Mouse (Mus musculus) ovary, adult 10 weeks (tissue): Measurements from ENCODE around the gene Mfsd6. TPM values are rescaled to one million over a fixed set of nuclear protein-coding genes. Genes with fewer than 3 reads are reported as not detected.

Experiments used
- polyA plus RNA-seq: library from polyadenylated mRNA; stranded (reverse); fragments of 350-450 nt; fragmentation: Illumina TruSeq; extraction: RNeasy Lipid Tissue Mini Kit (QIAGEN cat#74804); gene quantifications from one replicate; pipeline ENCODE4 v1.2.3, GENCODE M21; 2014

Gene Mfsd6
- 26.9 TPM for polyA plus RNA-seq

GRCm38 (mm10) chr1:52727056-52727900 lies at the start of gene Mfsd6:
Mfsd6 (minus strand) TSS chr1:52727462.

GRCm38 (mm10) chr1:52630248-52630936 lies 96.9 kb downstream of the Mfsd6 start, which contains the start of gene Nemp2:
Nemp2 (plus strand) TSS chr1:52630703.

Other genes starting within 250 kb of the Mfsd6 start
- 203 TPM for gene Nab1, start 226.8 kb downstream of the Mfsd6 start, polyA plus RNA-seq
- 10.2 TPM for gene Nemp2, start 96.8 kb downstream of the Mfsd6 start, polyA plus RNA-seq
- gene Inpp1, start 90.2 kb upstream of the Mfsd6 start, polyA plus RNA-seq: 13.9 TPM
- 79.5 TPM for gene Hibch, start 117.5 kb upstream of the Mfsd6 start, polyA plus RNA-seq